Mouse (Mus musculus): ENCODE results near the gene Mdm4.

GRCm38 (mm10) chr1:132918117-132918680 lies 112.2 kb downstream of the Mdm4 start:
- TF ChIP-seq CTCF (IDR thresholded peaks at IDR 0.05; ENCODE audit: borderline replicate concordance, control insufficient read depth, extremely low read depth, insufficient read depth, low read length, poor library complexity) (no peak), POLR2A (IDR thresholded peaks at IDR 0.05; ENCODE audit: control insufficient read depth, extremely low read depth, insufficient read depth, low read length, poor library complexity) (no peak)

All from thymus, adult 2 months (tissue).